Mouse (Mus musculus) lung, postnatal 25 days (tissue): ENCODE data around the gene Ptpn7.

ENCODE experiments used
- DNase-seq: peaks from one replicate; pipeline ENCODE4 v3.0.0; 2022; ENCODE audit warnings: low spot score

Gene Ptpn7

GRCm38 (mm10) chr1:135159074-135159473 is 26.6 kb downstream of the Ptpn7 start:
- DNase-seq = no peak

- DNase-seq = no peak
Measured at GRCm38 (mm10) chr1:135159556-135160123, 27.1 kb downstream of the Ptpn7 start.

GRCm38 (mm10) chr1:135160411-135161050 is 28.0 kb downstream of the Ptpn7 start:
- no peak for DNase-seq

GRCm38 (mm10) chr1:135162720-135163119 is 30.2 kb downstream of the Ptpn7 start:
- DNase-seq = no peak

- DNase-seq = no peak
Measured at GRCm38 (mm10) chr1:135167435-135167834, 34.9 kb downstream of the Ptpn7 start, which contains the start of gene Gpr37l1. Gpr37l1 (minus strand) TSS chr1:135167681.

- no peak for DNase-seq
Measured at GRCm38 (mm10) chr1:135168453-135169200, 36.1 kb downstream of the Ptpn7 start.

GRCm38 (mm10) chr1:135169556-135170224 is 37.2 kb downstream of the Ptpn7 start:
- DNase-seq = no peak

GRCm38 (mm10) chr1:135170299-135170698 is 37.8 kb downstream of the Ptpn7 start:
- DNase-seq = no peak

- DNase-seq = no peak
Measured at GRCm38 (mm10) chr1:135171202-135171601, 38.7 kb downstream of the Ptpn7 start.

- peak; percentile 81 for DNase-seq
Measured at GRCm38 (mm10) chr1:135171984-135172383, 39.5 kb downstream of the Ptpn7 start.

GRCm38 (mm10) chr1:135173311-135173710 is 40.8 kb downstream of the Ptpn7 start:
- no peak for DNase-seq

GRCm38 (mm10) chr1:135175176-135175575 is 42.7 kb downstream of the Ptpn7 start:
- no peak for DNase-seq

GRCm38 (mm10) chr1:135177724-135178123 is 45.2 kb downstream of the Ptpn7 start:
- DNase-seq = no peak

- DNase-seq = no peak
Measured at GRCm38 (mm10) chr1:135178863-135179262, 46.4 kb downstream of the Ptpn7 start.

GRCm38 (mm10) chr1:135180830-135181229 is 48.3 kb downstream of the Ptpn7 start:
- no peak for DNase-seq

GRCm38 (mm10) chr1:135181275-135181674 is 48.8 kb downstream of the Ptpn7 start:
- no peak for DNase-seq

GRCm38 (mm10) chr1:135181880-135182623 is 49.6 kb downstream of the Ptpn7 start:
- DNase-seq = no peak

- DNase-seq = no peak
Measured at GRCm38 (mm10) chr1:135182975-135183374, 50.5 kb downstream of the Ptpn7 start.

- peak; percentile 43 for DNase-seq
Measured at GRCm38 (mm10) chr1:135183448-135183847, 50.9 kb downstream of the Ptpn7 start.

GRCm38 (mm10) chr1:135183941-135184570 is 51.6 kb downstream of the Ptpn7 start:
- no peak for DNase-seq

GRCm38 (mm10) chr1:135185936-135186335 is 53.4 kb downstream of the Ptpn7 start:
- no peak for DNase-seq
